Mouse (Mus musculus): ENCODE results near the gene Sel1l3. TPM values are rescaled to one million over a fixed set of nuclear protein-coding genes. Genes with fewer than 3 reads are reported as not detected.

Sel1l3 gene
- polyA plus RNA-seq, 1 experiment from 2014 or later: 2.6 TPM

- no peaks in the 10 kb centered on the region for H3K4me1 ChIP-seq
- no peaks in the 10 kb centered on the region for H3K36me3 ChIP-seq
- 0 out of 2 replicates have a peak, but pooled peaks have one; percentile 83 for ATAC-seq (ENCODE audit: low FRiP score, low read depth)
- 40% methylated on average over 10 of the region's 10 CpGs for WGBS
- H3K9ac ChIP-seq: no peak overlapping the region
- H3K4me3 ChIP-seq: no peak overlapping the region
- H3K9me3 ChIP-seq: no peaks in the 10 kb centered on the region
- no peak overlapping the region for H3K4me2 ChIP-seq (replicated peaks)
- H3K27ac ChIP-seq: no peak overlapping the region
- no peaks in the 10 kb centered on the region for H3K27me3 ChIP-seq
Observed at GRCm38 (mm10) chr5:53123525-53124286, 90.0 kb downstream of the Sel1l3 start.

GRCm38 (mm10) chr5:53119689-53120088 lies 94.0 kb downstream of the Sel1l3 start:
- H3K4me2 ChIP-seq (replicated peaks): no peak overlapping the region
- H3K9ac ChIP-seq: no peak overlapping the region
- H3K4me3 ChIP-seq: no peak overlapping the region
- no peaks in the 10 kb centered on the region for H3K4me1 ChIP-seq
- no peaks in the 10 kb centered on the region for H3K36me3 ChIP-seq
- H3K9me3 ChIP-seq: no peaks in the 10 kb centered on the region
- WGBS: 59% methylated on average over 3 of the region's 3 CpGs
- ATAC-seq (ENCODE audit: low FRiP score, low read depth): no peak
- H3K27me3 ChIP-seq: no peaks in the 10 kb centered on the region
- no peak overlapping the region for H3K27ac ChIP-seq

GRCm38 (mm10) chr5:53118212-53118611 lies 95.5 kb downstream of the Sel1l3 start:
- Histone ChIP-seq H3K4me3 (no peak overlapping the region), H3K9ac (no peak overlapping the region), H3K4me2 (replicated peaks) (no peak overlapping the region), H3K27ac (no peak overlapping the region), H3K4me1 (no peaks in the 10 kb centered on the region), H3K36me3 (no peaks in the 10 kb centered on the region), H3K27me3 (no peaks in the 10 kb centered on the region), H3K9me3 (peaks cover 6% of the 10 kb centered on the region; the same call in 1 of the 2 replicates)
- WGBS: 91% methylated on average over 8 of the region's 8 CpGs
- ATAC-seq (ENCODE audit: low FRiP score, low read depth): no peak

- Histone ChIP-seq H3K4me2 (replicated peaks) (no peak overlapping the region), H3K27me3 (no peaks in the 10 kb centered on the region), H3K9ac (no peak overlapping the region), H3K27ac (no peak overlapping the region), H3K4me3 (no peak overlapping the region), H3K4me1 (0 out of 2 replicates have a peak, but pooled peaks cover 7% of the 10 kb centered on the region), H3K9me3 (peaks cover 10% of the 10 kb centered on the region; the same call in 1 of the 2 replicates), H3K36me3 (no peaks in the 10 kb centered on the region)
- no peak for ATAC-seq (ENCODE audit: low FRiP score, low read depth)
- 71% methylated on average over 12 of the region's 12 CpGs for whole genome bisulfite sequencing
Observed at GRCm38 (mm10) chr5:53114616-53115267, 99.0 kb downstream of the Sel1l3 start.

- Histone ChIP-seq H3K27me3 (no peaks in the 10 kb centered on the region), H3K36me3 (no peaks in the 10 kb centered on the region), H3K27ac (no peak overlapping the region), H3K9me3 (peaks cover 10% of the 10 kb centered on the region; the same call in 1 of the 2 replicates), H3K4me1 (0 out of 2 replicates have a peak, but pooled peaks cover 7% of the 10 kb centered on the region), H3K4me2 (replicated peaks) (no peak overlapping the region), H3K4me3 (no peak overlapping the region), H3K9ac (no peak overlapping the region)
- 67% methylated on average over 5 of the region's 5 CpGs for WGBS
- no peak for ATAC-seq (ENCODE audit: low FRiP score, low read depth)
Observed at GRCm38 (mm10) chr5:53112942-53113341, 100.8 kb downstream of the Sel1l3 start.

DNA sequence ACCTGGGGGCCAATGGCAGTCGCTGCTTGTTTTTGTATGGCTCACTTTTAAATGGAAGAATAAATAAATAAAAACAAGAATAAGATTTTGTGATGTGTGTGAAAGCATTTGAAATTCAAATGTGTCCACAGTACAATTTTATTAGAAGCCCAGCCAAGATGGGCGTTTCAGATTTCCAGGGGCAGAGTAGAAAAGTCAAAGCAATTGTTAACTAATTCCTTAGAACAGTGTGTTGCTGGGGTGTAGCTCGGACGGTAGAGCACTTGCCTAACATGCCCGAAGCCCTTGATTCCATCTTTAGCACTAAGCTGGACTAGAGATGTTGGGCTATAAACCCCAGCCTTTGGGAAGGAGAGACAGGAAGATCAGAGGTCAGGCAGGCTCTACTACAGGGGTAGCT lies 102.7 kb downstream of the Sel1l3 start:
- Histone ChIP-seq H3K9ac (no peak overlapping the region), H3K4me2 (replicated peaks) (no peak overlapping the region), H3K4me3 (no peak overlapping the region), H3K36me3 (no peaks in the 10 kb centered on the region), H3K27ac (no peak overlapping the region), H3K27me3 (no peaks in the 10 kb centered on the region), H3K4me1 (0 out of 2 replicates have a peak, but pooled peaks cover 7% of the 10 kb centered on the region), H3K9me3 (peaks cover 10% of the 10 kb centered on the region; the same call in 1 of the 2 replicates)
- no peak for ATAC-seq (ENCODE audit: low FRiP score, low read depth)
- WGBS: 66% methylated on average over 5 of the region's 5 CpGs

DNA sequence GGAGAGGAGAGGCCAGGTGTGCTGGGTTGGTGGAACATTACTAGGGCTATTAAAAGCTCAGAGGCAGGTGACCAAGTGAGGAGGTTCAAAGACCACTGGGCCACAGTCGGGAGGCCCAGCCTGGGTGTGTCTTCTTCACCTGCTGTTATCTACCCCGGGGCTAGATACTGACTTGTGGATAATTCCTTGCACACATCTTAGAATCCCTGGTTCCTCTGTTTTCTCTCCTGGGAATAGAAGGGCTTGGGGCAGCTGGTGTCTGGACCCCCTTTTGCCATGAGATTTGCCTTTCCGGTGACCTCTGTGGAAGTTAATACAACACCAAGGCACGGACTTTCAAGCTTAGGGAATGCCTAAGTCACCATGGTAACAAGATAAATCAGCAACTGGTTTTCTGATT lies 103.5 kb downstream of the Sel1l3 start:
- Histone ChIP-seq H3K36me3 (no peaks in the 10 kb centered on the region), H3K27me3 (no peaks in the 10 kb centered on the region), H3K9ac (no peak overlapping the region), H3K27ac (no peak overlapping the region), H3K4me1 (0 out of 2 replicates have a peak, but pooled peaks cover 7% of the 10 kb centered on the region), H3K4me3 (no peak overlapping the region), H3K9me3 (peaks cover 10% of the 10 kb centered on the region; the same call in 1 of the 2 replicates), H3K4me2 (replicated peaks) (no peak overlapping the region)
- ATAC-seq (ENCODE audit: low FRiP score, low read depth): no peak
- 61% methylated on average over 4 of the region's 4 CpGs for WGBS

- Histone ChIP-seq H3K27me3 (no peaks in the 10 kb centered on the region), H3K4me2 (replicated peaks) (no peak overlapping the region), H3K9ac (no peak overlapping the region), H3K9me3 (peaks cover 8% of the 10 kb centered on the region; the same call in 1 of the 2 replicates), H3K36me3 (no peaks in the 10 kb centered on the region), H3K4me1 (0 out of 2 replicates have a peak, but pooled peaks cover 7% of the 10 kb centered on the region), H3K27ac (no peak overlapping the region), H3K4me3 (no peak overlapping the region)
- ATAC-seq (ENCODE audit: low FRiP score, low read depth): no peak
- 89% methylated on average over 1 of the region's 1 CpGs for WGBS
Observed at GRCm38 (mm10) chr5:53108668-53109067, 105.1 kb downstream of the Sel1l3 start.

- Histone ChIP-seq H3K36me3 (no peaks in the 10 kb centered on the region), H3K27ac (no peak overlapping the region), H3K4me1 (0 out of 2 replicates have a peak, but pooled peaks cover 7% of the 10 kb centered on the region), H3K27me3 (no peaks in the 10 kb centered on the region), H3K4me3 (no peak overlapping the region), H3K9me3 (peaks cover 1% of the 10 kb centered on the region; the same call in 1 of the 2 replicates), H3K9ac (no peak overlapping the region), H3K4me2 (replicated peaks) (no peak overlapping the region)
- WGBS: 69% methylated on average over 9 of the region's 9 CpGs
- ATAC-seq (ENCODE audit: low FRiP score, low read depth): no peak
Observed at GRCm38 (mm10) chr5:53108026-53108425, 105.7 kb downstream of the Sel1l3 start.

GRCm38 (mm10) chr5:53106731-53107130 lies 107.0 kb downstream of the Sel1l3 start:
- WGBS: 60% methylated on average over 4 of the region's 4 CpGs

GRCm38 (mm10) chr5:53106125-53106524 lies 107.6 kb downstream of the Sel1l3 start:
- no peaks in the 10 kb centered on the region for H3K27me3 ChIP-seq
- no peak overlapping the region for H3K9ac ChIP-seq
- 0 out of 2 replicates have a peak, but pooled peaks cover 7% of the 10 kb centered on the region for H3K4me1 ChIP-seq
- H3K27ac ChIP-seq: no peak overlapping the region
- H3K36me3 ChIP-seq: no peaks in the 10 kb centered on the region
- H3K4me3 ChIP-seq: no peak overlapping the region
- ATAC-seq (ENCODE audit: low FRiP score, low read depth): no peak
- WGBS: 80% methylated on average over 4 of the region's 4 CpGs
- no peak overlapping the region for H3K4me2 ChIP-seq (replicated peaks)
- no peaks in the 10 kb centered on the region for H3K9me3 ChIP-seq

More at GRCm38 (mm10) chr5:53106731-53107130, 107.0 kb downstream of the Sel1l3 start:
- Histone ChIP-seq H3K4me2 (replicated peaks) (no peak overlapping the region), H3K27me3 (no peaks in the 10 kb centered on the region), H3K4me1 (0 out of 2 replicates have a peak, but pooled peaks cover 7% of the 10 kb centered on the region), H3K9me3 (no peaks in the 10 kb centered on the region), H3K27ac (no peak overlapping the region), H3K4me3 (no peak overlapping the region), H3K9ac (no peak overlapping the region), H3K36me3 (no peaks in the 10 kb centered on the region)
- no peak for ATAC-seq (ENCODE audit: low FRiP score, low read depth)

- no peak for ATAC-seq (ENCODE audit: low FRiP score, low read depth)
- WGBS: 74% methylated on average over 8 of the region's 8 CpGs
- H3K27me3 ChIP-seq: no peaks in the 10 kb centered on the region
Observed at GRCm38 (mm10) chr5:53105716-53106115, 108.0 kb downstream of the Sel1l3 start.

More at GRCm38 (mm10) chr5:53105716-53106115, 108.0 kb downstream of the Sel1l3 start:
- H3K36me3 ChIP-seq: no peaks in the 10 kb centered on the region
- H3K27ac ChIP-seq: no peak overlapping the region
- no peak overlapping the region for H3K4me3 ChIP-seq
- no peak overlapping the region for H3K4me2 ChIP-seq (replicated peaks)
- 0 out of 2 replicates have a peak, but pooled peaks cover 5% of the 10 kb centered on the region for H3K4me1 ChIP-seq
- H3K9ac ChIP-seq: no peak overlapping the region
- H3K9me3 ChIP-seq: no peaks in the 10 kb centered on the region
